Mouse (Mus musculus) brain, embryonic 14.5 days (tissue): ENCODE data around the gene Taf8.

Experiments
- CTCF ChIP-seq: fragments of 200-500 bp; IDR thresholded peaks from 2 replicates; pipeline ENCODE4 v1.5.1; 2012; ENCODE audit warnings: inconsistent platforms, mild to moderate bottlenecking, moderate library complexity, borderline replicate concordance; ENCODE audit not compliant: insufficient read depth, insufficient read length; ENCODE audit errors: extremely low read depth
- POLR2A ChIP-seq: fragments of 200-500 bp; IDR thresholded peaks from 2 replicates; pipeline ENCODE4 v1.6.1; 2012; ENCODE audit warnings: mild to moderate bottlenecking, inconsistent platforms, borderline replicate concordance; ENCODE audit not compliant: poor library complexity, insufficient read depth, insufficient read length, severe bottlenecking; ENCODE audit errors: extremely low read depth

- no peak for TF ChIP-seq CTCF
- no peak for TF ChIP-seq POLR2A
Measured at GRCm38 (mm10) chr17:47446561-47446960, 55.5 kb downstream of the Taf8 start.
